Mouse (Mus musculus) kidney, postnatal 25 days (tissue): ENCODE measurements at regions not wholly inside any gene's neighbourhood (a gene's known extent, or its start where the extent isn't known, plus 50 kb on each side); places are given as distances from the start of the nearest gene placed in this dataset.

Experiments
- DNase-seq, 2 experiments: peaks; one replicate each; pipeline ENCODE4 v3.0.0; 2021; ENCODE audit warnings: mixed read lengths in 2 of 2

DNA sequence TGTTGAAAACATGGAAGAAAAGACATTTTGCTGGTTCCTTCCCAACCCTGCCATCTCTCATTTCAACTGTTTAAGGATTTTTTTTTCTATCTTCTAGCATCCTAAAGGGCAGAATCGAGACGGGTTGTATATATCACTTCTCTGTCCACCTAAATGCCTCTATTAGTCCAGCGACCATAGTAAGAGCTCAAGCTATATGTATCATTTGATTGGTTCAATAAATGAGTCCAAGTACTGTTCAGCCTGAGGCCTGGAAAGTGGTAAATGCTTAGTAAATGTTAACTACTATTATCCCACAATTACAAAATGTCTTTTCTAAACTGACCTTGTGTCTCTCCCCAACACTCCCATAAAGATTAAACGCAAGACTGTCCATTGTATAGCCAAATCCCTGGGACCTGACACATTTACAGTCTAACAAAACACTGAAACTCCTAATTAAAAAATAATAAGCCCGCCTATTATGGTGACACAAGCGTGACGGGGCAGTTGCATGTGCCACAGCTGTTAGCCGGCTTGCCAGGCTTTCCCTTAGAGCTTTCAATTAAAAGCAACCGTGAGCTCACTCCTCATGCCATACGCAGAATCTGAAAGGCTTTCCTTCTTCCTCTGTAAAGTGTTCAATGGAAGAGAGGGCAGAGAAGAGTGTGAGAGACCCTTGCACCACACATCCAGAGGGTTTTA, 336.7 kb upstream of the Tenm4 start:
- DNase-seq: no peak

DNA sequence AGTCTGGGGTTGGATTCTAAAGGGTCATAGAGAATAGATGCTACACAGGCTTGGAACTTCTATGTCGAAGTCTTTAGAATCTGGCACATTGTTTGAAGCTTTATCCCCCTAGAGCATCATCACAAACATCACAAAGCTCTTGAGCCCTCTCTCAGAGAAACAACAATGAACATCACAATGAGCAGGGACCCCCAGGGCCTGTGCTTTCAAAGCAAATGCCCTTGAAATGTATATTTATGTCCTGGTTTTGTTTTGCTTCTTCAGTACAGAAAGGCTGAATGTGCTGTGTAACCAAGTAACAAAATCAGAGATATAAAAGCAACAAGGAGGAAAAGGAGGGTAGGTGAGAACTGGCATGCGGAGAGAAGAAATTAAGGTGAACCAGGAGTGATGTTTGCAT, 330.6 kb upstream of the Tenm4 start:
- DNase-seq: no peak

- DNase-seq: no peak
Observed at GRCm38 (mm10) chr7:95849874-95850273, 321.2 kb upstream of the Tenm4 start.

- no peak for DNase-seq
Observed at GRCm38 (mm10) chr7:95852630-95853029, 318.4 kb upstream of the Tenm4 start.

DNA sequence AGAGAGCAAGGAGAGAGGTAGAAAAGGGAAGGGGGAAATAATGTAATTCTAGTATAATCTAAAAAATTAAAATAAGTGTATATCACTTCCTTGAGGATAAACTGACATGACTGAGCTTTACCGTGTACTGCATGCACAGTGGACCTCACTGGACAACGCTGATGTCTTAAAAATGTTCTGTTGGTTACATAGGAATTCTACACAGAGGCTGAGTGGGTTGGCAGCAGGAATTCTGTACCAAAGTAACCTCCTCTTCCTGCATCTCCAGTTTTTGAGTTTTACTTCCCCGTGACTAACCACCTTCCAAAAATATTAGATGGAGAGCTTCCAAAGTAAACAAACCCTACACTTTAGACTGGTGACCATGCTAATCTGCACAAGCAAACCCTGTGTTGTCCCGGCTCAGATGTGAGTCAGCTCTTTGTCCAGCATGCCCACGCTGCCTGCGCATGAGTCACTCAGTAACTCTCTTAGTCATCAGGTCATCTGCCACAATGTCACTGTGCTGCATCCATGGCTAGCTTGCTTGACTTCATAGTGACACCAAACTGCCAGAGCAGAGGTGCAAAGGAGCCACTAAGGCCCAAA, 317.7 kb upstream of the Tenm4 start:
- DNase-seq: no peak

DNA sequence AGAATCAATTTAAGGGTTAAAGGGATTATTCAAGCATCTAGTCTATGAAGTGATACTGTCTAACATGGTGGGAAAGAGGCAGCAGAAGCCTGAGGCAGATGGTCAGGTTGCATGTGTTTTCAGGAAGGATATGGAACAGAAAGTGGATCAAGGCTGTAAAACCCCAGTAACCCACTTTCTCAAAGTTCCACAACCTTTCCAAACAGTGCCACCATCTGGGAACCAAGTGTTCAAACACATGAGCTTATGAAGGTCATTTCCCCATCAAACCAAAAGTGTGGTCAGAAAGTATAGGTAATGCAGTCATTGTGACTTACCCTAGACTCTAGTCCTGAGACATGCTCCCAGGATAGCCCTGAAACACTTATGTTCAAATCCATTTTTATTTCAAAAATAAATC, 312.8 kb upstream of the Tenm4 start:
- DNase-seq: no peak

DNA sequence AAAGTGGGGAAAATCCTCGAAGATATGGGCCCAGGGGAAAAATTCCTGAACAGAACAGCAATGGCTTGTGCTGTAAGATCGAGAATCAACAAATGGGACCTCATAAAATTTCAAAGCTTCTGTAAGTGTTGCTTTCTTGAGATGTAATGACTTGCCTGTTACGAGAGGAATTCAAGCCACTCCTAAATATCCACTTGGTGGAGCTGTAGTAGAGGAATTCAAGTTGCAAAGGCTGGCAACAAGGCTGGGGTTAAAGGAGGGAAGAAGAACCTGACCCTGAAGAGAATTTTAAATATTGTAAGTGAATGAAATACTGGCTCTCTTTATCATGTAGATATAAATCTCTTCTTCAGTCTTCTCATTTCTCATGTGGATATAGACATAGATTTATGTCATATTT, 306.8 kb upstream of the Tenm4 start:
- DNase-seq: no peak

DNA sequence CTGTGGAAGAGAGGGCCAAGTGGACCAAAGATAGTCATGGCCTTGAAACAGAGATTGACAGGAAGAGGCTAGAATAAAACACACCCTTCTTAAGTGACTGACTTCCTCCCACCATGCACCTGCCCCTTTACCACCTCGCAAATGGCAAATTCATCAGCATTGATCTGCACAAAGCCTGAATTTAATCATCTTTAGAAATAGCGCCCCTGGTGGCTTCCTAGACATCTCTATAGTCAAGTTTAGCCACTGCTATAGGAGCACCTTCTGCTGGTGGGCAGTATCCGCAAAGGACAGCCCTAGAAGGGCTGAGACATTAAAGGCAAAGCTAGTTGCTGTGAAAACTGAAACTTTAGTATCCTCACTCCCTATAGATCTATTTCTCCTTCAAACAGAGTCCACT, 305.8 kb upstream of the Tenm4 start:
- peak in 1 of 2 experiments; percentile 20 for DNase-seq

DNA sequence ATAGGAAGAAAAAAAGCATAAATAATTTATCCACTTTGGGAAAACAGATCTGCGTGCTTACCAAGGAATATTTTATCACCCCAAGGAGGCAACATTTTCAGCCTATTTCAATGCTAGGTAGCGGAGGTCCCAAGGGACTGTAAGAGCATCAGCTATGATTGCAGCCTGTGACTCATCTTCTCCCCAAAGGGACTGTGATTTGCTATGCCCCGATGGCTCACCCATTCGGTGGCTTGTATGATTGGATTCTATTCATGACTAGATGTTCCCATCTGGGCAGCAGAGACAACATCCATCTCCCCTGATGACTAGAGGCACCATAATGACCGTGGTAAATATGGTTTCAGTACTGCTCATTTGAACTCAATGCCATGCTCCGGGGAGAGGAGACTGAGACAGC, 302.3 kb upstream of the Tenm4 start:
- DNase-seq: no peak

DNA sequence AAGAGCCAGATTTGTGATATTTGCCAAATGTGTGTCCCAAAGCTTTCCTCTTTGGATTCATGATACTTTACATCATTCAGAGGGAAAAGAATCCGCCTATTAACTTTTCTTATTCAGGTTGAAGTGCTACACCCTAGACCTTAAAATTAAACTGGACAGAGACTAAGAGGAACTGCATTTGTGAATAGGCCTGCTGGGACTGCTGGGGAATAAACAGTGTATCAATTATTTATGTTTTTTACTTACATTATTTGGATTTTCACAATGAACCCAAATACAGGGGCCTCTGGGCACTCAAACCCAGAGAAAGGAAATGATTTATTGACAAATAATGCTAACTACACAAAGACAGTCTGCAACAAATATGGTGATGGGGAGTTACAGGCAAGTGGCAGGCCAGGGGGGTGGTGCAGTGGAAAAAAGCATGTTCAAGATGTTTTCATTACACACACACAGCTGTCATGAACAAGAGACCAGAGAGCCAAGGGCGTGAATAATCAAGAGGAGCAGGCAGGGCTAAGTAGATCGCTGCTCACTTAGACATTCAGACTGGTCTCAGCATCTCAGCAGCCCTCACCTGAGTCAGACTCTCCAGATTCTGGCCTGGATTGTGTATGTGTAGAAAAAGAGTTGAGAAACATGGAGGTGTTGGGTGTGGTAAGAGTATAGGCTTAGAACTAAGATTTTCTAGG, 290.3 kb upstream of the Tenm4 start:
- DNase-seq: no peak

DNA sequence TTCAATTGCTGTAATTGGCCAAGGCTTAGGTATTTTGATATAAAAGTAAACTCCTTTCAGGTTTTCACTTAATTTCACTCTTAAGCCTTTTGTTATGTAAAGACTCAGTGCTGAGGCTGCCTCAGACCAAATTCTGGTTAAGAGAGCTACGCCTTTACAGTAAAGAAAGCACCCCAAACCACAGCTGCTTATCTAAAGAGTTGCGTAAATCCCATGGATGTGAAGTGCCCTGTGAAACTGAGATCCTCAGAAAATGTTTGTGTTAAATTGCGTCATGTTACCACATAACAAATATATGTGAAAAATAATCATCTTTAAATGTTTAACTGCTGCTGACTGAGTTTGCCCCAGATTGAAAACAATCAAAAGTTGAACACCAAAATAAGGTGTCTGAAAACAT, 269.5 kb upstream of the Tenm4 start:
- no peak for DNase-seq

GRCm38 (mm10) chr7:95914406-95915080, 256.5 kb upstream of the Tenm4 start:
- no peak for DNase-seq

GRCm38 (mm10) chr7:95919932-95920331, 251.1 kb upstream of the Tenm4 start:
- DNase-seq: no peak

GRCm38 (mm10) chr7:95924805-95925204, 246.2 kb upstream of the Tenm4 start:
- DNase-seq: no peak

- no peak for DNase-seq
Observed at GRCm38 (mm10) chr7:95926119-95927039, 244.7 kb upstream of the Tenm4 start.

GRCm38 (mm10) chr7:95936599-95936998, 234.4 kb upstream of the Tenm4 start:
- DNase-seq: no peak

GRCm38 (mm10) chr7:95943420-95943819, 227.6 kb upstream of the Tenm4 start:
- DNase-seq: no peak

GRCm38 (mm10) chr7:95952395-95952794, 218.7 kb upstream of the Tenm4 start:
- DNase-seq: no peak

DNA sequence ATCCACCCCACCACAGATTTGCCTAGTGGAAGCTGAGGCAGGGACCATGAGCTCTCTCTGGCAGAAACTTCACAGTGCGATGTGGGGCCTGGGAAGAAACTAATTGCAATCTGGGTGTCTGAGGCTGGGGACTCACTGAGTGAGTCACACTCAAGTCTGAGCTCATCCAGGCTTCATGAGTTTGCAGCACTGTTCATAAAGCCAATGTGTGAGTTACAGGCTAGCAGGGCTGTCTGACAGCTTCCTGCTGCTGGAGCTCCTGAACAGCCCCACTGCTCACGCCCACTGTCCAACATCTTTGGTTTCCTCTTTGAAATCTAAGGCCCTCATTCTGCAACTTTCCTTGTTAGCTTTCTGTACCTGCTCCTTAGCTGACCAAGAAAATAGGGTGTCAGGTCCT, 216.5 kb upstream of the Tenm4 start:
- no peak for DNase-seq

- DNase-seq: no peak
Observed at GRCm38 (mm10) chr7:95955119-95955518, 215.9 kb upstream of the Tenm4 start.

DNA sequence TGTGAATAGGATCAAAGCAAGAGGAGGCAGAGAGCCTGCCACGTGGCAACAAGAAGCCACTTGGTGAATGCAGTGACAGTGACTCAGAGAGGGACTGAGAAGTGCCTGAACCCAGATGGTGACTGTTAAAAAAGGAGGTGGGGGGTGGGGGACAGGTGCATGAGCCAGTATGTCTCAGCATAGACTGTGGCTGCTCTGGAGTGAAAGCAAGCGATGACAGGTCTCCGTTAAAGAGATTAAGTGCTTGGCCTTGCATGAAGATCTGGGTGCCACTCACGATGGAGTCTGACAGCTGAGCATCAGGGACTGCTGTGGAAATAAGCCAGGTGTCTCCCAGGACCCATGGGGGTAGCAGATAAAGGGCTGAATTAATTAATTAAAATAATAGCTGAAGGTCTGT, 212.0 kb upstream of the Tenm4 start:
- DNase-seq: no peak

DNA sequence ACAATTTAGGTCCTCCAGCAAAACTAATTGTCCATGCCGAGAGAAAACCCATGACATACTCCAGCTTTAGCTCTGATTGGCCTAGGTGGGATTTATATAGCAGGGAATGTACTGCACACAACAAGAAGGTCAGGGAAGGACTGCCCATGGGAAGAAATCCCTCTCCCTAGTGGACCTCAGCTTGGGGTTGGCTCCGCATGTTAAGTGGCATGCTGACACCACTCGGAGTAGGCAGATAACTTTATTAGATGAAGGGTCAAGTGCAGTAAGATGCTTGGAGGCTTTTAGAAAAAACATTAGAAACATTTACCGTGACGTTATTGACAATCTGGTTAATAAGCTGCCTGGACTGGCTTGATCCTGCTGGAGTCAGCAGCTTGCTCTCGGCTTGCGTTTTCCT, 199.2 kb upstream of the Tenm4 start:
- peak in 1 of 2 experiments; percentile 38 for DNase-seq

DNA sequence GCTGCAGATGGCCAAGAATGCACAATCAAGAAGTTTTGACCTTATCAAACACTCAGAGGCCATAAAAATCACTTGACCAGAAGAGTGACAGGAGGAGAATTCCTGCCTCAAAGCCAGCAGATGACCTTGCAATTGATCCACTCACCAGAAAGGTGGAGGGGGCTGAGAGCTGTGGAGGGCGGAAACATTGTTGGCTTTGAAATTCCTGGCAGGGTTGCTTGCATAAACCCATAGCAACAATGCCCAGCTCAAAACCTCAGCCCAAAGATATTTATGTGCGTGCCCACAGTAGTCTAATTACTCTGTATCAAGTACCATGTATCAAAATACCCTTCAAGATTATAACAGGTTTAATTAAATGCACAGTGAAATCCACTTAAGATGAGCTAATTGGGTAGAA, 197.0 kb upstream of the Tenm4 start:
- no peak for DNase-seq
